Mouse (Mus musculus) ovary, postnatal 36 days (tissue): ENCODE data around the gene Ocel1.
"Not testable (repeated sequence)": the region's sequence is repeated elsewhere in the genome, so short reads cannot be mapped to it uniquely, and the experiment has no call there.

ENCODE experiments used
- DNase-seq: peaks from one replicate; pipeline ENCODE4 v3.0.0; 2022; ENCODE audit warnings: low spot score, mixed read lengths

Gene Ocel1

GRCm38 (mm10) chr8:71371236-71371848 lies at the start of gene Ocel1:
TSS of gene Ocel1 (plus strand) at chr8:71371298.
- peak; percentile 97 for DNase-seq

GRCm38 (mm10) chr8:71322939-71323338 lies 48.2 kb upstream of the Ocel1 start:
- no peak for DNase-seq

GRCm38 (mm10) chr8:71324848-71325247 lies 46.2 kb upstream of the Ocel1 start:
- no peak for DNase-seq

GRCm38 (mm10) chr8:71337834-71338233 lies 33.3 kb upstream of the Ocel1 start:
- not testable (repeated sequence) for DNase-seq

- DNase-seq: peak; percentile 29
Measured at GRCm38 (mm10) chr8:71340625-71341024, 30.5 kb upstream of the Ocel1 start.

GRCm38 (mm10) chr8:71346581-71346980 lies 24.5 kb upstream of the Ocel1 start:
- DNase-seq: no peak

- no peak for DNase-seq
Measured at GRCm38 (mm10) chr8:71351117-71351516, 20.0 kb upstream of the Ocel1 start.

GRCm38 (mm10) chr8:71351520-71351919 lies 19.6 kb upstream of the Ocel1 start:
- DNase-seq: no peak

- DNase-seq: no peak
Measured at GRCm38 (mm10) chr8:71358026-71358425, 13.1 kb upstream of the Ocel1 start.

GRCm38 (mm10) chr8:71366771-71367528 lies 4.1 kb upstream of the Ocel1 start, which contains the start of gene Use1:
TSS of gene Use1 (plus strand) at chr8:71366848.
- peak; percentile 90 for DNase-seq

GRCm38 (mm10) chr8:71367529-71368176 lies 3.4 kb upstream of the Ocel1 start:
- no peak for DNase-seq

- no peak for DNase-seq
Measured at GRCm38 (mm10) chr8:71368366-71368765, 2.7 kb upstream of the Ocel1 start.

GRCm38 (mm10) chr8:71369040-71369718 lies 1.9 kb upstream of the Ocel1 start:
- no peak for DNase-seq

GRCm38 (mm10) chr8:71370711-71371235 lies 325 bp upstream of the Ocel1 start:
- no peak for DNase-seq

GRCm38 (mm10) chr8:71372427-71372826 lies 1.3 kb downstream of the Ocel1 start:
- no peak for DNase-seq

GRCm38 (mm10) chr8:71373000-71373399 lies 1.9 kb downstream of the Ocel1 start:
- no peak for DNase-seq

GRCm38 (mm10) chr8:71374616-71375206 lies 3.6 kb downstream of the Ocel1 start:
- DNase-seq: no peak

- DNase-seq: peak; percentile 50
Measured at GRCm38 (mm10) chr8:71375581-71376422, 4.7 kb downstream of the Ocel1 start.

- DNase-seq: no peak
Measured at GRCm38 (mm10) chr8:71376423-71377030, 5.4 kb downstream of the Ocel1 start.

GRCm38 (mm10) chr8:71379008-71379407 lies 7.9 kb downstream of the Ocel1 start:
- DNase-seq: no peak
